ENCODE assay signal across 21 mouse cellular contexts in genomic region chrX:99045315-99045714, GRCm38 (mm10). TPM values are rescaled to one million over a fixed set of nuclear protein-coding genes. Genes with fewer than 3 reads are reported as not detected.
A peak's percentile ranks its signal among the peaks of the same experiment; 100 is the strongest.
DNase-seq lines count a peak whose midpoint lies in the region; ATAC-seq and TF ChIP-seq lines count a peak whose summit lies in the region.
"Had no signal": no experiment of that assay in that cellular context is flagged by ENCODE, and none has a peak within 500 bp of the region (broad histone marks: within the 10 kb centered on the region; RNA-seq: fewer than 3 reads in every experiment).

No protein-coding gene starts in this region.

- no peak for DNase-seq in heart, postnatal 25 days (ENCODE audit: low spot score)
- no peak for DNase-seq in kidney, postnatal 0 days (ENCODE audit: low spot score)
- no peak for DNase-seq in kidney, adult 8-10 months
- DNase-seq in G1E (ENCODE audit: low spot score): no peak
- no peak for DNase-seq in right cerebral cortex, postnatal 10 days (ENCODE audit: low spot score in 2 of 2)
- DNase-seq: adrenal gland, postnatal 36 days; B cell, adult 2 months; cerebellum, adult 9-11 months; embryo, embryonic 11 days; gastrocnemius, postnatal 10 days; layer of hippocampus, adult 9-11 months; liver, postnatal 0 days; thymus, adult 18-20 months had no signal

- H3K4me3 ChIP-seq in heart, embryonic 11.5 days (ENCODE audit: low read depth, low read length): no peak overlapping the region
- H3K4me3 ChIP-seq in kidney, postnatal 0 days (replicated peaks; ENCODE audit: low read depth, low read length): no peak overlapping the region
- H3K4me3 ChIP-seq in G1E (ENCODE audit: low read depth, low read length): peak overlapping the region; percentile 82
- H3K4me3 ChIP-seq in cortical plate, adult 2 months (ENCODE audit: insufficient read depth, low read length): peak overlapping the region; percentile 36
- H3K4me3 ChIP-seq: embryonic facial prominence, embryonic 15.5 days; forebrain, embryonic 10.5 days; hindbrain, embryonic 10.5 days; midbrain, embryonic 12.5 days had no signal

- no peak for TF ChIP-seq CTCF in kidney, postnatal 0 days (IDR thresholded peaks at IDR 0.05; ENCODE audit: low read depth)
- TF ChIP-seq CTCF in G1E (IDR thresholded peaks at IDR 0.05; ENCODE audit: low read depth, low read length): no peak
- TF ChIP-seq CTCF in cortical plate, adult 2 months (IDR thresholded peaks at IDR 0.05; ENCODE audit: extremely low read depth, insufficient read depth, low read length): no peak

- 59% methylated on average over 7 of the region's 7 CpGs for WGBS in heart, embryonic 11.5 days (ENCODE audit: insufficient replicate concordance)
- WGBS in kidney, postnatal 0 days: 74% methylated on average over 7 of the region's 7 CpGs

- no peak for ATAC-seq in heart, embryonic 11.5 days (replicated peaks; ENCODE audit: insufficient number of reproducible peaks, low FRiP score, low TSS enrichment)
- no peak for ATAC-seq in kidney, postnatal 0 days (replicated peaks; ENCODE audit: low FRiP score, low read depth)
- no peak for ATAC-seq in G1E (ENCODE audit: extremely low read depth, insufficient number of reproducible peaks, low FRiP score, poor library complexity, severe bottlenecking)
- ATAC-seq: inflammation-experienced regulatory T-cells, adult 6 months; liver, postnatal 0 days; Patski had no signal

- peaks cover 18% of the 10 kb centered on the region for H3K4me1 ChIP-seq in heart, embryonic 11.5 days (ENCODE audit: control insufficient read depth, insufficient read depth, low read length)
- 0 out of 2 replicates have a peak, but pooled peaks cover 3% of the 10 kb centered on the region for H3K4me1 ChIP-seq in kidney, postnatal 0 days (replicated peaks; ENCODE audit: insufficient read depth, low read length)
- H3K4me1 ChIP-seq in G1E (ENCODE audit: insufficient read depth, low read depth, low read length): peaks cover 58% of the 10 kb centered on the region
- no peaks in the 10 kb centered on the region; the same call in 1 of the 2 replicates for H3K4me1 ChIP-seq in cortical plate, adult 2 months (ENCODE audit: control insufficient read depth, insufficient read depth, low read length)
- H3K4me1 ChIP-seq: midbrain, embryonic 12.5 days had no signal

- peaks cover 11% of the 10 kb centered on the region; the same call in 1 of the 2 replicates for H3K27me3 ChIP-seq in heart, embryonic 11.5 days (ENCODE audit: control insufficient read depth, insufficient read depth, low read length)
- H3K27me3 ChIP-seq in kidney, postnatal 0 days (ENCODE audit: insufficient read depth, low read length): no peaks in the 10 kb centered on the region
- H3K27me3 ChIP-seq in G1E (ENCODE audit: insufficient read depth, low read length): no peaks in the 10 kb centered on the region

- no peak overlapping the region for H3K9ac ChIP-seq in heart, embryonic 11.5 days (ENCODE audit: low read depth, low read length)
- H3K9ac ChIP-seq in kidney, postnatal 0 days (ENCODE audit: low read depth, low read length): no peak overlapping the region
- H3K9ac ChIP-seq: embryonic facial prominence, embryonic 15.5 days; liver, postnatal 0 days; midbrain, embryonic 12.5 days had no signal

- no peak for TF ChIP-seq POLR2A in cortical plate, adult 2 months (IDR thresholded peaks at IDR 0.05; ENCODE audit: extremely low read depth, insufficient read depth, low read length)

- no peaks in the 10 kb centered on the region for H3K9me3 ChIP-seq in heart, embryonic 11.5 days (replicated peaks; ENCODE audit: control insufficient read depth, low read length)
- no peaks in the 10 kb centered on the region for H3K9me3 ChIP-seq in kidney, postnatal 0 days (replicated peaks; ENCODE audit: low read length)
- no peaks in the 10 kb centered on the region for H3K9me3 ChIP-seq in G1E (replicated peaks)
- H3K9me3 ChIP-seq: embryonic facial prominence, embryonic 15.5 days; forebrain, embryonic 10.5 days; hindbrain, embryonic 10.5 days; midbrain, embryonic 12.5 days had no signal

- intact Hi-C loops in heart, postnatal 25 days (cut with DNase I): no loop called here

- H3K27ac ChIP-seq in heart, embryonic 11.5 days (ENCODE audit: low read depth, low read length): no peak overlapping the region
- H3K27ac ChIP-seq in kidney, postnatal 0 days: peak overlapping the region; percentile 81
- H3K27ac ChIP-seq in cortical plate, adult 2 months (ENCODE audit: insufficient read depth, low read length): 0 out of 2 replicates have a peak overlapping the region, but pooled peaks have one; percentile 1
- H3K27ac ChIP-seq: embryonic facial prominence, embryonic 15.5 days; forebrain, embryonic 10.5 days; hindbrain, embryonic 10.5 days; midbrain, embryonic 12.5 days had no signal

- peak overlapping the region; percentile 16 for H3K4me2 ChIP-seq in heart, embryonic 11.5 days
- peak overlapping the region; percentile 75; the same call in 1 of the 2 replicates for H3K4me2 ChIP-seq in kidney, postnatal 0 days (ENCODE audit: low read length)
- H3K4me2 ChIP-seq: embryonic facial prominence, embryonic 15.5 days; midbrain, embryonic 12.5 days had no signal

- H3K36me3 ChIP-seq in heart, embryonic 11.5 days (ENCODE audit: control insufficient read depth, insufficient read depth, low read length): no peaks in the 10 kb centered on the region
- H3K36me3 ChIP-seq in kidney, postnatal 0 days (ENCODE audit: insufficient read depth, low read length): no peaks in the 10 kb centered on the region
- peaks cover 41% of the 10 kb centered on the region for H3K36me3 ChIP-seq in G1E (replicated peaks)
- H3K36me3 ChIP-seq: embryonic facial prominence, embryonic 15.5 days; forebrain, embryonic 10.5 days; hindbrain, embryonic 10.5 days; midbrain, embryonic 12.5 days had no signal

RNA-seq across cellular contexts. Expression of gene Stard8, which starts 42.3 kb away (rescaled TPM):
- 7.9 and 11.8 TPM in 2 replicates for polyA plus RNA-seq in heart, embryonic 11.5 days (2014; fragmentation: Nextera tagmentation; extraction: Ambion mirVana)
- 10 to 100 TPM; 31.5 to 37.0 TPM for total RNA-seq in heart, postnatal 25 days (2021)
- polyA plus RNA-seq in kidney, postnatal 0 days (2015; fragmentation: Nextera tagmentation; extraction: Ambion mirVana): 18.5 and 20.4 TPM in 2 replicates
- total RNA-seq in G1E (2014; fragmentation: Nextera tagmentation) (34.2 and 46.2 TPM in 2 replicates), G1E (2017) (56.4 and 58.0 TPM in 2 replicates)
- polyA plus RNA-seq in G1E (2012): 64.2 and 149 TPM in 2 replicates
- 31.9 and 36.8 TPM in 2 replicates for polyA plus RNA-seq in cortical plate, adult 2 months (2012; rRNA removed)

Comparison
In these comparisons a context has a peak if more than half of its experiments do, and no peak if none do; other contexts are left out.
1. H3K4me3 ChIP-seq: peak in G1E (single experiment) and cortical plate, adult 2 months (single experiment); none in heart, embryonic 11.5 days (single experiment) and kidney, postnatal 0 days (single experiment).